Mouse (Mus musculus) 3T3-L1 (cell line): ENCODE data around the gene Wdr61.
"Not testable (repeated sequence)": the region's sequence is repeated elsewhere in the genome, so short reads cannot be mapped to it uniquely, and the experiment has no call there.

Source experiments
- DNase-seq: peaks from one replicate; pipeline ENCODE4 v3.0.0-alpha.2; 2015; ENCODE audit warnings: low read depth, low spot score

Gene Wdr61

GRCm38 (mm10) chr9:54726315-54726714, 8.0 kb downstream of the Wdr61 start:
- no peak for DNase-seq

GRCm38 (mm10) chr9:54722596-54722995, 11.7 kb downstream of the Wdr61 start:
- DNase-seq = no peak

- no peak for DNase-seq
These were observed 12.2 kb downstream of the Wdr61 start for GRCm38 (mm10) chr9:54722156-54722555.

- no peak for DNase-seq
These were observed 16.8 kb downstream of the Wdr61 start for GRCm38 (mm10) chr9:54717527-54717926.

- DNase-seq = no peak
These were observed 18.5 kb downstream of the Wdr61 start for GRCm38 (mm10) chr9:54715776-54716175.

- DNase-seq = no peak
These were observed 26.2 kb downstream of the Wdr61 start for GRCm38 (mm10) chr9:54708085-54708484.

- DNase-seq = no peak
These were observed 26.9 kb downstream of the Wdr61 start for GRCm38 (mm10) chr9:54707288-54707999.

GRCm38 (mm10) chr9:54705561-54705960, 28.8 kb downstream of the Wdr61 start:
- DNase-seq = no peak

- no peak for DNase-seq
These were observed 30.0 kb downstream of the Wdr61 start for GRCm38 (mm10) chr9:54704361-54704760.

GRCm38 (mm10) chr9:54702581-54702980, 31.7 kb downstream of the Wdr61 start:
- no peak for DNase-seq

GRCm38 (mm10) chr9:54700746-54701145, 33.6 kb downstream of the Wdr61 start:
- DNase-seq = no peak

GRCm38 (mm10) chr9:54700174-54700475, 34.2 kb downstream of the Wdr61 start:
- peak; percentile 31 for DNase-seq

GRCm38 (mm10) chr9:54699345-54700173, 34.8 kb downstream of the Wdr61 start:
- DNase-seq = peak; percentile 29

- DNase-seq = no peak
These were observed 35.3 kb downstream of the Wdr61 start for GRCm38 (mm10) chr9:54699087-54699344.

GRCm38 (mm10) chr9:54698318-54699086, 35.8 kb downstream of the Wdr61 start, which contains the start of gene Dnaja4:
Dnaja4 (plus strand) TSS chr9:54698873.
- DNase-seq = no peak

GRCm38 (mm10) chr9:54691241-54691805, 43.0 kb downstream of the Wdr61 start:
- not testable (repeated sequence) for DNase-seq

GRCm38 (mm10) chr9:54690697-54691096, 43.6 kb downstream of the Wdr61 start:
- not testable (repeated sequence) for DNase-seq

GRCm38 (mm10) chr9:54689446-54689845, 44.9 kb downstream of the Wdr61 start:
- no peak for DNase-seq

- no peak for DNase-seq
These were observed 46.8 kb downstream of the Wdr61 start for GRCm38 (mm10) chr9:54687246-54688236.

- no peak for DNase-seq
These were observed 50.3 kb downstream of the Wdr61 start for GRCm38 (mm10) chr9:54683814-54684605.
